Mouse (Mus musculus) layer of hippocampus, postnatal 10 days (tissue): ENCODE measurements around the gene Aaed1. TPM values are rescaled to one million over a fixed set of nuclear protein-coding genes. Genes with fewer than 3 reads are reported as not detected.

Experiments
- DNase-seq, 2 experiments: peaks; one replicate each; pipeline ENCODE4 v3.0.0; 2021; ENCODE audit warnings: low spot score in 2 of 2
- long read RNA-seq: library from polyadenylated mRNA; stranded (forward); transcript quantifications from one replicate; pipeline ENCODE4 v2.0.0, GENCODE M21; 2023
- total RNA-seq, 2 experiments: library from RNA; stranded (reverse); gene quantifications; 2 replicates each; pipeline ENCODE4 v1.2.3; 2021

Gene Aaed1
- 10 to 100 TPM in 1 of 2 experiments, 1 to 10 TPM in 1; 8.5 to 11.7 TPM for total RNA-seq
- long read RNA-seq, transcript Aaed1-207 (6 exons, 3,011 nt) = major isoform, 6 of 9 reads
- long read RNA-seq, partial matches to known transcripts = 1 of 9 reads
- long read RNA-seq, other reads (novel, unspliced or antisense) = 1 of 9 reads

DNA sequence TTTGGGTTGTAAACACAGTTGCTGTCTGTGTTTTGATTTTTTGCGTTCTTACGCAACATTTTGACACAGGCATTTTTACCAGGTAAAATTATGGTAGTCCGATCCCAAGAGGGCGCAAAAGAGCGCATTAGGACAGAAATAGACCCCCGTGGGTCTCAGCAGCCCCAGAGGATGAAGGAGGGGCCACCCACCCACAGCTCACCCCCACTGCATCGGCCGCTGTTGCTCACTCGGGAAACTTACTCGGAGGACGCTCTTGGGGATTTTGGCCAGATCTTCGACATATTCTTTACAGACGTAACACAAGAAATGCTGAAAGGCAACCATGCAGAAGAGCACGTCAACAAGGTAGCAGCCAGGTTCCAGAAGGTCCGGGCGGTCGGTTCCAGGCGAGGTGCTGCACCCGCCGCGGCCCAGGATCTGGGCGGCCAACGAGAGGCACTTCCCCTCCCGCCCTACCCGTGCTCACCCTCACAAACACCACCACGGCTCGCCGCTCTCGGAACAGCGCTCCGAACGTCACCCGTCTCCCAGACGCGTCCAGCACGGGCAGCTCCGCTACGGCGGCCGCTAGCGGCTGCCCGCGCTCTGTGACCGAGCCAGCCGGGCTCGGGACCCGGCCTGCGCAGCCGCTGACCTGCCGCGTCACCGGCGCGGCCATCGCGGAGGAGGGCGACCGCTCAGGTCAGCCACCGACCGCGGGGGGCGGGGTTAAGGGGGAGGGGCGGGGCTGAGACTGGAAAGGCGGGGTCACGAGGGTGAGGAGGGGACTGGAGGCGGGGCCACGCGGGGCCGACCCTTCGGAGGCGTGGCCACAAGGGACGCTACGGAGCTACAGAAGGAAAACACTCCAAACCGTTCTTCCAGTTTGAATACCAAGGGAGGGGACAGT is at the start of gene Aaed1:
Aaed1 (minus strand) TSS at position 687 of the 892 bp plus-strand sequence.
- DNase-seq = peak; percentile 87 to 91

DNA sequence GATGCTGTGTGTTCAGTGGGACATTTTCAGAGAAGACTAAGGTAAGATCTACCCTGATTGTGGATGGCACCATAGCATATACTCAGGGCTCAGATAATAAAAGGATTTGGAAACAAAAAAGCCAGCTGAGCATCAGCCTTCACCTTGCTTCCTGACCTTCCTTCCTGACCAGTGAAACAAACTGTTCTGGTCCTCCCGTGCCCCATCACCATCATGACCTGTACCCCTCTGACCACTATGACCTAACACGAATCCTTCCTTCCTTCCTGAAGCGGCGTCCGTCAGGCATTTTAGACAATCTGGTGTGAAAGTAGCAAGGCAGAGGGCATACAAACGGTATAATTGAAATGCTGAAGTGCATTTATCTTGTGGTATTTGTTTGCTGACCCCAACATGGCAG is 49.6 kb upstream of the Aaed1 start:
- DNase-seq = no peak

GRCm38 (mm10) chr13:64361020-64361419 is 48.5 kb upstream of the Aaed1 start:
- no peak for DNase-seq

GRCm38 (mm10) chr13:64359702-64360101 is 47.2 kb upstream of the Aaed1 start:
- DNase-seq = no peak

- no peak for DNase-seq
These were observed 46.0 kb upstream of the Aaed1 start for GRCm38 (mm10) chr13:64358476-64358875.

DNA sequence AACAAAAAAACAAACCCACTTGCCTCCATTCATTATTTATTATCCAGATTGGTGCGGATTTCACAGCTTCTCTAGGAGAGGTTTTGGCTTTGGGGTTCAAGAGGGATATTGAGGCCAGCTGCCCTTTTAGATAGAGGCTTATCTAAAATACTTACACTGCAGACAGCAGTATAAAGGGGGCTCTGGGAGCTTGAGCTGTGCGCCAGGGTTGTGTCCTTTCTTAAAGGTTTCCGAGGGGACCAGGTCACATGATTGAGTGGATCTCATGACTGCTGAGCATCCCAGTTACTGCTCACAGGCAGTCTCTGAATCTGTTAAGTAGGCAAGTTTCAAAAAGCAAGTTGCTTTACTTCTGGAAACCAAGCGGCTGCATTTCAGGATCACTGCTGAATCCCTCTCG is 44.9 kb upstream of the Aaed1 start:
- DNase-seq = no peak

DNA sequence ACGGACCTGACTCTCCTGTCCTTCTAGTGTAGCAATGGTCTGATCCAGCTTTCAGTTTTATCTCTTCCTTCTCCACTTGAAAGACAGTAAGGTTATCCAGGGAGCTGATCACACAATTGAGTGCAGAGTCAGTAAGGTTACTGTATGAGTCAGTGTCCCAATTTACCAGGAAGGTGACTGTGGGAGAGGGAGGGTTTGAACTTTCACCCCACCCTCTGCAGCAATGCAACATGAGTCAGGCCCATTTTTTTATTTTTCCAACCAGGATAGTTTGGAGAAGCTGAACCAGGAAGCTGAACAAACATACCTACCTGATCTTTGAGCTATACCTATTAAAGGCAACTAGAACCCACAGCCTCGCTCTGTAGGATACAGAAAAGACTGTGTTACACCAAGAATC is 37.0 kb upstream of the Aaed1 start:
- no peak for DNase-seq

- DNase-seq = peak; percentile 24 to 43
These were observed 31.6 kb upstream of the Aaed1 start for GRCm38 (mm10) chr13:64344082-64344501.

GRCm38 (mm10) chr13:64343598-64343997 is 31.1 kb upstream of the Aaed1 start:
- peak; percentile 9 to 24 for DNase-seq

GRCm38 (mm10) chr13:64335546-64336132 is 23.1 kb upstream of the Aaed1 start:
- no peak for DNase-seq

GRCm38 (mm10) chr13:64333102-64333501 is 20.6 kb upstream of the Aaed1 start:
- no peak for DNase-seq

DNA sequence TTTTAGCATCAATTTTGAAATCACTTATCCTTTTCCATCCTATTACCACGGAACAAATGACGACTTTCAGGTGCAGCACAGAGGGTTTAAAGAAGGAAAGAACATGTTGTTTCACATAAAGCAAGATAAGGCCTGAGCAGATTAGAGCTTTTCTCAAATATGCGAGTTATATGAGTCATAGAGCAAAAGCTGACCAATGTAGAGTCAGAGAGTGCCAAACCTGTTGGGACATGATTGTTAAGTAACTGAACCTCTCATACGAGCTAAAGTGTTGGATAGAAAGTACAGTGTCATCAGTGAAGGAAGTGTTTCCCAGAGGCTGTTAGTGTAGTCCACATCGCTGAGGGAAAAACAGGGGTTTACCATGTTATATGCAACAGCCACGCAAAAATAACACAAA is 19.8 kb upstream of the Aaed1 start:
- DNase-seq = no peak

GRCm38 (mm10) chr13:64322561-64323281 is 10.2 kb upstream of the Aaed1 start:
- no peak for DNase-seq

GRCm38 (mm10) chr13:64320334-64320733 is 7.8 kb upstream of the Aaed1 start:
- DNase-seq = no peak

GRCm38 (mm10) chr13:64319782-64320181 is 7.3 kb upstream of the Aaed1 start:
- DNase-seq = no peak

- peak; percentile 32 to 54 for DNase-seq
These were observed 5.8 kb upstream of the Aaed1 start for GRCm38 (mm10) chr13:64318355-64318754.

DNA sequence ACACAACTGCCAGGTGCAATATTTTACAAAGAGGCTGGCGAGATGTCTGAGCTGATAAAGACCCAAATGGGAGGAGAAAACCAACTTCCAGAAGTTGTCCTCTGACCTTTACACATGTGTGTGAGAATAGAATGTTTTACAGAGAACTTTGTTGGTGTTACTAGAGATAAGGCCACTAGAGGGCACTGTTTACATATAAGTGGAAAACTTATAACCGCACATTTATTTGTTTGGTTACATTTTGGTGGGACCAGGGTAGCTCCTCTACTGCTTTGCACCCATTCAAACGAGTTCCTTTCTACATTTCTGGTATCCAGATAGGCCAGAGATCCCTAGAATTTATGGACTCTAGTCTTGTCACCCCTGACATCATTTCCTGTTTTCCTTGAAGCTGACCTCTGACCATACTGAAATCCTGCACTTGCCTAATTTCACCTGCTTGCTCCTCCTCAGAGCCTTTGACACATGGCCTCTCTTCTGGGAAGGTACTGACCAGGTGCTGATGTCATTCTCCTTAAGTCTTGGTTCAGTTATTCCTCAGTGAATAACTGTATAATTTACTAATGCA is 3.1 kb upstream of the Aaed1 start:
- no peak for DNase-seq

GRCm38 (mm10) chr13:64314041-64314440 is 1.5 kb upstream of the Aaed1 start:
- no peak for DNase-seq

GRCm38 (mm10) chr13:64312916-64313289 is 393 bp upstream of the Aaed1 start:
- no peak for DNase-seq

- DNase-seq = no peak
These were observed 1.2 kb downstream of the Aaed1 start for GRCm38 (mm10) chr13:64311266-64311665.

DNA sequence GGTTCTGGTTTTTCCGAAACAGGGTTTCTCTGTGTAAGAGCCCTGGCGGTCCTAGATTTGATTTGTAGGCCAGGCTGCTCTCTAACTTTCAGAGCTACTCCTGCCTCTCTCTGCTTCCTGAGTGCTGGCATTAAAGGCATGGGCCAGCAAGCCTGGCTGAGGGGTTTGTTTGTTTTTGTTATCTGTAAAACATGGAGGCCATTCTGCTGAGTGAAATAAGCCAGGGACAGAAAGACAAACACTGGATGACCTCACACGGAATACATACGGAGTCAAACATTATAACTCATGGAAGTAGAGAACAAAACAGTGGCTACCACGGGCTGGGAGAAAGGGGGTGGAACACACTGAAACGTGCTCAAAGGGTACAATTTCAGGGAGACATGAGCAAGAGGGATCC is 1.9 kb downstream of the Aaed1 start:
- no peak for DNase-seq
